Mouse (Mus musculus) kidney, adult 2 months (tissue): ENCODE results near the gene Slc25a1. TPM values are rescaled to one million over a fixed set of nuclear protein-coding genes. Genes with fewer than 3 reads are reported as not detected.

Experiments used
- DNase-seq: peaks from one replicate; pipeline ENCODE4 v3.0.0; 2021
- H3K27ac ChIP-seq: fragments of 200-500 bp; 2 replicates; pipeline ENCODE4 v1.5.1; 2012; ENCODE audit warnings: low read depth, low read length, control low read depth, inconsistent platforms; ENCODE audit not compliant: insufficient read depth
- H3K27me3 ChIP-seq: fragments of 200-500 bp; replicated peaks from 2 replicates; pipeline ENCODE4 v1.6.1; 2012; ENCODE audit warnings: mild to moderate bottlenecking, moderate library complexity, low read length, inconsistent platforms; ENCODE audit not compliant: control insufficient read depth, insufficient read depth
- H3K36me3 ChIP-seq: fragments of 200-500 bp; 2 replicates; pipeline ENCODE4 v1.6.1; 2012; ENCODE audit warnings: mild to moderate bottlenecking, moderate library complexity, low read length, inconsistent platforms; ENCODE audit not compliant: control insufficient read depth, insufficient read depth
- H3K4me1 ChIP-seq: fragments of 200-500 bp; 2 replicates; pipeline ENCODE4 v1.6.1; 2011; ENCODE audit warnings: low read length; ENCODE audit not compliant: control insufficient read depth, insufficient read depth
- H3K4me3 ChIP-seq: fragments of 200-500 bp; 2 replicates; pipeline ENCODE4 v1.5.1; 2011; ENCODE audit warnings: mild to moderate bottlenecking, low read depth, low read length, control low read depth; ENCODE audit not compliant: insufficient read depth
- CTCF ChIP-seq: fragments of 200-500 bp; conservative IDR thresholded peaks from 2 replicates; pipeline ENCODE4 v1.5.1; 2011; ENCODE audit warnings: low read depth, mild to moderate bottlenecking, control low read depth, low read length, moderate library complexity, mixed read lengths; ENCODE audit not compliant: insufficient read depth, insufficient read length
- POLR2A ChIP-seq: fragments of 200-500 bp; IDR thresholded peaks from one replicate; pipeline ENCODE4 v1.6.1; 2011; ENCODE audit warnings: low read depth, low read length, control low read depth
- WGBS: fragments of 180-500 bp; shearing (Covaris S2); methylation state at CpG from one replicate; pipeline ENCODE4 v1.1.7; 2018; 5-methylcytosine and 5-hydroxymethylcytosine counted together
- polyA plus RNA-seq: library from polyadenylated mRNA; depleted of rRNA; stranded (reverse); fragments of >200 nt; gene quantifications from 2 replicates; pipeline ENCODE4 v1.2.3, GENCODE M21; 2012; rRNA removed

Slc25a1 gene
- polyA plus RNA-seq, 1 experiment = 300 TPM

GRCm38 (mm10) chr16:17884116-17884515 lies 43.9 kb downstream of the Slc25a1 start:
- Histone ChIP-seq H3K27me3 (no peaks in the 10 kb centered on the region), H3K4me3 (no peak overlapping the region), H3K4me1 (peaks cover 11% of the 10 kb centered on the region), H3K36me3 (no peaks in the 10 kb centered on the region; the same call in 1 of the 2 replicates), H3K27ac (no peak overlapping the region)
- TF ChIP-seq CTCF (no peak), POLR2A (no peak)
- DNase-seq = no peak
- WGBS = 43% methylated on average over 6 of the region's 6 CpGs

- no peak overlapping the region for H3K27ac ChIP-seq
- no peaks in the 10 kb centered on the region for H3K27me3 ChIP-seq
- H3K36me3 ChIP-seq = no peaks in the 10 kb centered on the region; the same call in 1 of the 2 replicates
- H3K4me1 ChIP-seq = peaks cover 11% of the 10 kb centered on the region
- no peak for TF ChIP-seq POLR2A
- no peak for TF ChIP-seq CTCF
- peak; percentile 17 for DNase-seq
- no peak overlapping the region for H3K4me3 ChIP-seq
Observed at GRCm38 (mm10) chr16:17882196-17882595, 45.8 kb downstream of the Slc25a1 start.

GRCm38 (mm10) chr16:17879571-17879970 lies 48.4 kb downstream of the Slc25a1 start:
- Histone ChIP-seq H3K27me3 (no peaks in the 10 kb centered on the region), H3K36me3 (no peaks in the 10 kb centered on the region), H3K4me1 (peaks cover 11% of the 10 kb centered on the region; the same call in 1 of the 2 replicates), H3K27ac (no peak overlapping the region), H3K4me3 (no peak overlapping the region)
- no peak for DNase-seq
- TF ChIP-seq CTCF (no peak), POLR2A (no peak)
- 83% methylated on average over 4 of the region's 4 CpGs for WGBS

GRCm38 (mm10) chr16:17876096-17876495 lies 51.9 kb downstream of the Slc25a1 start:
- Histone ChIP-seq H3K27me3 (no peaks in the 10 kb centered on the region), H3K27ac (no peak overlapping the region), H3K4me3 (no peak overlapping the region), H3K36me3 (no peaks in the 10 kb centered on the region), H3K4me1 (peaks cover 6% of the 10 kb centered on the region; the same call in 1 of the 2 replicates)
- no peak for DNase-seq
- TF ChIP-seq CTCF = no peak
- no peak for TF ChIP-seq POLR2A
- WGBS = 98% methylated on average over 1 of the region's 1 CpGs

Other genes starting within 250 kb of the Slc25a1 start
- gene Med15, start 195.3 kb downstream of the Slc25a1 start, polyA plus RNA-seq = 48.6 and 54.3 TPM in 2 replicates
- 50.9 and 69.4 TPM in 2 replicates for gene Klhl22, start 168.6 kb downstream of the Slc25a1 start, polyA plus RNA-seq
- 26.8 and 38.2 TPM in 2 replicates for gene Scarf2, start 130.9 kb downstream of the Slc25a1 start, polyA plus RNA-seq
- 6.2 and 7.9 TPM in 2 replicates for gene B830017H08Rik, start 95.1 kb downstream of the Slc25a1 start, polyA plus RNA-seq
- 372 and 440 TPM in 2 replicates for gene Car15, start 89.9 kb downstream of the Slc25a1 start, polyA plus RNA-seq
- 7.7 and 10.3 TPM in 2 replicates for gene Gm20518, start 36.5 kb downstream of the Slc25a1 start, polyA plus RNA-seq
- gene Tssk1, start 34.0 kb downstream of the Slc25a1 start, polyA plus RNA-seq = 0.12 and 0.14 TPM in 2 replicates
- 99.8 and 127 TPM in 2 replicates for gene Dgcr2, start 29.7 kb downstream of the Slc25a1 start, polyA plus RNA-seq
- 0.05 and 0.27 TPM in 2 replicates for gene Tssk2, start 29.6 kb downstream of the Slc25a1 start, polyA plus RNA-seq
- 14.2 and 16.2 TPM in 2 replicates for gene Ess2, start 16.9 kb downstream of the Slc25a1 start, polyA plus RNA-seq
- gene Gsc2, start 13.2 kb downstream of the Slc25a1 start, polyA plus RNA-seq = not detected in 2 replicates
- not detected in 2 replicates for gene Vpreb2, start 52.2 kb upstream of the Slc25a1 start, polyA plus RNA-seq
- 135 and 142 TPM in 2 replicates for gene Dgcr6, start 124.6 kb upstream of the Slc25a1 start, polyA plus RNA-seq
- 397 and 415 TPM in 2 replicates for gene Prodh, start 162.0 kb upstream of the Slc25a1 start, polyA plus RNA-seq
- 18.9 and 26.7 TPM in 2 replicates for gene Rtn4r, start 199.4 kb upstream of the Slc25a1 start, polyA plus RNA-seq